14 mouse cellular contexts compared by ENCODE assay signal in genomic region chr2:156468890-156469289, GRCm38 (mm10).
"Had no signal": no experiment of that assay in that cellular context is flagged by ENCODE, and none has a peak within 500 bp of the region (broad histone marks: within the 10 kb centered on the region; RNA-seq: fewer than 3 reads in every experiment).

No protein-coding gene starts in this region.

- ATAC-seq: lung, postnatal 0 days; midbrain, embryonic 13.5 days had no signal

- H3K36me3 ChIP-seq: limb, embryonic 13.5 days; liver, embryonic 15.5 days had no signal

- H3K4me3 ChIP-seq: limb, embryonic 13.5 days; liver, embryonic 15.5 days; midbrain, embryonic 13.5 days had no signal

- H3K27ac ChIP-seq: limb, embryonic 13.5 days; liver, embryonic 15.5 days; midbrain, embryonic 13.5 days had no signal

- H3K9me3 ChIP-seq: limb, embryonic 13.5 days; liver, embryonic 15.5 days; midbrain, embryonic 13.5 days had no signal

- DNase-seq: kidney, adult 8-10 months; kidney, postnatal 25 days; layer of hippocampus, adult 9-11 months; layer of hippocampus, postnatal 36 days; left cerebral cortex, postnatal 4 days; lung, adult 2 months; lung, postnatal 36 days; retina, postnatal 1 day; thymus, postnatal 36 days had no signal

- H3K9ac ChIP-seq: limb, embryonic 13.5 days; liver, embryonic 15.5 days; midbrain, embryonic 13.5 days had no signal

- H3K4me2 ChIP-seq: limb, embryonic 13.5 days; liver, embryonic 11.5 days; liver, embryonic 15.5 days; midbrain, embryonic 13.5 days had no signal

- H3K27me3 ChIP-seq: limb, embryonic 13.5 days had no signal
